Mouse (Mus musculus) heart, embryonic 11.5 days (tissue): ENCODE measurements around the gene Tktl2. TPM values are rescaled to one million over a fixed set of nuclear protein-coding genes. Genes with fewer than 3 reads are reported as not detected.

Source experiments
- ATAC-seq: fragments of 200-750 bp; cut with Nextera tagmentation; replicated peaks from 2 replicates; pipeline ENCODE4 v1.8.0; 2017; ENCODE audit warnings: moderate library complexity; ENCODE audit not compliant: insufficient number of reproducible peaks, low FRiP score, low TSS enrichment
- H3K27ac ChIP-seq: fragments of 300-500 bp; sonication (generic); 2 replicates; pipeline ENCODE4 v1.5.1; 2014; ENCODE audit warnings: mild to moderate bottlenecking, low read depth, low read length
- H3K27me3 ChIP-seq: fragments of 300-500 bp; sonication (generic); 2 replicates; pipeline ENCODE4 v1.6.1; 2014; ENCODE audit warnings: mild to moderate bottlenecking, low read length, mixed read lengths; ENCODE audit not compliant: control insufficient read depth, insufficient read depth
- H3K36me3 ChIP-seq: fragments of 300-500 bp; sonication (generic); 2 replicates; pipeline ENCODE4 v1.6.1; 2014; ENCODE audit warnings: mild to moderate bottlenecking, low read length, moderate library complexity, mixed read lengths; ENCODE audit not compliant: control insufficient read depth, insufficient read depth
- H3K4me1 ChIP-seq: fragments of 300-500 bp; sonication (generic); 2 replicates; pipeline ENCODE4 v1.6.1; 2014; ENCODE audit warnings: low read length; ENCODE audit not compliant: control insufficient read depth, insufficient read depth
- H3K4me2 ChIP-seq: fragments of 300-500 bp; sonication (generic); 2 replicates; pipeline ENCODE4 v1.6.1; 2014; ENCODE audit warnings: mild to moderate bottlenecking, moderate library complexity
- H3K4me3 ChIP-seq: fragments of 300-500 bp; sonication (generic); 2 replicates; pipeline ENCODE4 v1.5.1; 2014; ENCODE audit warnings: low read depth, low read length
- H3K9ac ChIP-seq: fragments of 300-500 bp; sonication (generic); 2 replicates; pipeline ENCODE4 v1.6.1; 2014; ENCODE audit warnings: mild to moderate bottlenecking, low read depth, low read length, moderate library complexity
- H3K9me3 ChIP-seq: fragments of 300-500 bp; sonication (generic); replicated peaks from 2 replicates; pipeline ENCODE4 v1.6.1; 2016; ENCODE audit warnings: low read length; ENCODE audit not compliant: control insufficient read depth
- WGBS: fragments of 180-500 bp; shearing (Covaris S2); extraction: QIAGEN DNeasy Blood & Tissue Kit; methylation state at CpG from one replicate; pipeline ENCODE4 v1.1.7; 2014; ENCODE audit not compliant: insufficient replicate concordance; 5-methylcytosine and 5-hydroxymethylcytosine counted together
- polyA plus RNA-seq: library from polyadenylated mRNA; unstranded; fragments of >200 nt; fragmentation: Nextera tagmentation; extraction: Ambion mirVana; gene quantifications from 2 replicates; pipeline ENCODE4 v1.2.1, GENCODE M21; 2014

The Tktl2 gene
- polyA plus RNA-seq, 1 experiment from 2014 or later: not detected

- Histone ChIP-seq H3K9me3 (no peaks in the 10 kb centered on the region), H3K9ac (no peak overlapping the region), H3K27me3 (no peaks in the 10 kb centered on the region), H3K4me1 (no peaks in the 10 kb centered on the region), H3K36me3 (no peaks in the 10 kb centered on the region), H3K27ac (no peak overlapping the region), H3K4me2 (no peak overlapping the region), H3K4me3 (no peak overlapping the region)
- WGBS: 72% methylated on average over 2 of the region's 2 CpGs
- ATAC-seq: no peak
These were observed 8.2 kb upstream of the Tktl2 start for GRCm38 (mm10) chr8:66503381-66503780.

- whole genome bisulfite sequencing: 72% methylated on average over 2 of the region's 2 CpGs
- no peak for ATAC-seq
These were observed 7.6 kb downstream of the Tktl2 start for GRCm38 (mm10) chr8:66519149-66519548.

GRCm38 (mm10) chr8:66520576-66520975 lies 9.0 kb downstream of the Tktl2 start:
- Histone ChIP-seq H3K27ac (no peak overlapping the region), H3K36me3 (no peaks in the 10 kb centered on the region), H3K9ac (no peak overlapping the region), H3K4me2 (no peak overlapping the region), H3K4me3 (no peak overlapping the region), H3K9me3 (no peaks in the 10 kb centered on the region), H3K4me1 (no peaks in the 10 kb centered on the region), H3K27me3 (no peaks in the 10 kb centered on the region)
- no peak for ATAC-seq

More at GRCm38 (mm10) chr8:66519149-66519548, 7.6 kb downstream of the Tktl2 start:
- H3K36me3 ChIP-seq: no peaks in the 10 kb centered on the region
- no peak overlapping the region for H3K4me3 ChIP-seq
- no peaks in the 10 kb centered on the region for H3K4me1 ChIP-seq
- H3K27ac ChIP-seq: no peak overlapping the region
- H3K4me2 ChIP-seq: no peak overlapping the region
- H3K9me3 ChIP-seq: no peaks in the 10 kb centered on the region
- no peak overlapping the region for H3K9ac ChIP-seq
- no peaks in the 10 kb centered on the region for H3K27me3 ChIP-seq

- no peaks in the 10 kb centered on the region for H3K27me3 ChIP-seq
- H3K9ac ChIP-seq: no peak overlapping the region
- no peaks in the 10 kb centered on the region for H3K9me3 ChIP-seq
- ATAC-seq: no peak
- no peak overlapping the region for H3K4me3 ChIP-seq
- H3K36me3 ChIP-seq: no peaks in the 10 kb centered on the region
- no peaks in the 10 kb centered on the region for H3K4me1 ChIP-seq
- no peak overlapping the region for H3K27ac ChIP-seq
- H3K4me2 ChIP-seq: no peak overlapping the region
- whole genome bisulfite sequencing: 10% methylated on average over 7 of the region's 7 CpGs
These were observed 38.5 kb downstream of the Tktl2 start for GRCm38 (mm10) chr8:66550092-66550491.

Other genes with a start within 250 kb of the Tktl2 start
- gene Tma16, start 25.2 kb upstream of the Tktl2 start, polyA plus RNA-seq: 8.9 and 10.2 TPM in 2 replicates
- 0.27 TPM in 1 of 2 replicates, not detected in the other for gene Npy5r, start 176.4 kb downstream of the Tktl2 start, polyA plus RNA-seq
- 1.4 and 1.6 TPM in 2 replicates for gene Npy1r, start 185.4 kb downstream of the Tktl2 start, polyA plus RNA-seq